Mouse (Mus musculus) layer of hippocampus, postnatal 14 days (tissue): ENCODE data around the gene Ptprg. TPM values are rescaled to one million over a fixed set of nuclear protein-coding genes. Genes with fewer than 3 reads are reported as not detected.
"Not testable (repeated sequence)": the region's sequence is repeated elsewhere in the genome, so short reads cannot be mapped to it uniquely, and the experiment has no call there.

Experiments
- DNase-seq, 2 experiments: peaks; one replicate each; pipeline ENCODE4 v3.0.0; 2021 to 2022; ENCODE audit warnings: low spot score in 2 of 2, mixed read lengths in 1 of 2
- total RNA-seq, 2 experiments: library from RNA; stranded (reverse); gene quantifications; 2 replicates each; pipeline ENCODE4 v1.2.3; 2021

Ptprg gene
- total RNA-seq, 2 experiments from 2014 or later: 165 to 169 TPM

DNA sequence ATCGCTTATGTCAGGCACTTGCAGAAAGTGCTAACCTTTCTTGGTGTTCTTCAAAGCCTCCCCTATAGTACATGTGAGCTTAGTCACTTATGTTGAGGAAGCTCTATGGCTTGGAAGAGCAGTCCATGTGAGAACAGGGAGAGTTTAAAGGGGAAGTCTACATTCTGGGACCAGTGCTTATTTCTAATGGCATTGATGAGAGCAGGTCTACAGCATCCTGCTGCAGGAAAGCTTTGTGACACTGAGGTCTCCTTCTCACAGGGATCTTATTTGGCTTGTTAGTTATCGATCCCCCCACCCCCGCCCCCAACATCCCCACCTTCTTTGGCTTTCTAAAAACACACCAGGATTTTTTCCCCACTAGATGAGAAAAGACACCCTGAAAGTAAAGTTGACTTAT, 635.9 kb downstream of the Ptprg start:
- DNase-seq: no peak

DNA sequence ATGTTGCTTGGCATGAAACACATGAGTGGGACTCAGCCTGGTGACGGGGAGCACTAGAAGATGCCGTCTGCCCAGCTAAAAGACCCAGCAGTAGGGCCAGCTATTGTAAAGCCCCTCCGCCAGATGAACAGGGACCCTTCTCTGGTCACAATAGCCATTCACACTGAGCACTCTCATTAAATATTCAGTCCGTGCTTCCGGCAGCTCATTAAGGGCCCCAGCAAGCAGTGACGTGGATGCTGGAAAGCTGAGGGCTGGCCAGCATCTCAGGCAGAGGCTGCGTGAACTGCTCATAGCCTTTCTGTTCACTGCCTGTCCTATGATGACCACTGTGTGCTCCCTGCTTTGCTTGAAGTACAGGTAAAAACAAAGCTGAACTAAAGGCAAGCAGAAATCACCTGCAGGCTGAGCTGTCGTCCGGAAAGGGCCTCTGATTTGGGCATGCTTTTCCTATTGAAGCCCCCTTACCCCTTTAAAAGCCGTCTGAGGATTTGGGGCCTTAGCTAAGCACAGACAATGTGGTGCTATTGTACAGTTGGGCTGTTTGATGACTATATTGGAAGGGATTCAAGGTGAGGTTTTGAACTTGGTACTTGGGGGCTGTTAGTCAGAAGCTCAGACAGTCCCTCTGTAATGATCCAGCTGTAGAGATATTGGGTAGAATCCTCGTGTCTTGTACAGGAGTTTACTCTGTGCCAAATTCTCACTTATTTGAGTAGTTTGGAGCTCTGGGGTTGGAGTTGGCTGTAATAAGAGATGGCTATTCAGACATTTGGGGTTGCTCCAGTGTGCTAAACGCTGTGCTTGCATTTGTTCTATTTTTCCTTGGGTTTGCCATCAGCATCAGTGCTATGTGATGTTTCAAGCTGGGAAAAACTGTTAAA, 636.6 kb downstream of the Ptprg start:
- DNase-seq: peak in 1 of 2 experiments; percentile 69

DNA sequence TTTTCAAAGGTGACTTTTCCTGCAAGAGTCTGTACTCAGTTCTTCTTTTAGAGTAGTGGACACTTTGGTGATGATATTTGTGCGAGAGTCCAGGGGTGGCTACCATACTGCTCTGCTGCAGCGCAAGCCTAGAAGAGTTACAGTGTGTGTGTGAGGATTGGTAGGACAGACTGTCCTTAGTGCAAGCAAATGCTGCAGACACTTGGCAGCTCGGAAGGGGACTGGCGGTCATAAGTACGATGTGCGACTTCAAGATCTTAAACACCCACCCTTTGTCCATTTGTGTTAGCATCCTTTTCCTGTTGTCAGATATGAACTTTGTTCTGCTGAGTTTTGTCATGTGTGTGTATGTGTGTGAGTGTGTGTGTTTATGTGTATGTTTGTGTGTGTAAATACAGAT, 637.7 kb downstream of the Ptprg start:
- DNase-seq: no peak

DNA sequence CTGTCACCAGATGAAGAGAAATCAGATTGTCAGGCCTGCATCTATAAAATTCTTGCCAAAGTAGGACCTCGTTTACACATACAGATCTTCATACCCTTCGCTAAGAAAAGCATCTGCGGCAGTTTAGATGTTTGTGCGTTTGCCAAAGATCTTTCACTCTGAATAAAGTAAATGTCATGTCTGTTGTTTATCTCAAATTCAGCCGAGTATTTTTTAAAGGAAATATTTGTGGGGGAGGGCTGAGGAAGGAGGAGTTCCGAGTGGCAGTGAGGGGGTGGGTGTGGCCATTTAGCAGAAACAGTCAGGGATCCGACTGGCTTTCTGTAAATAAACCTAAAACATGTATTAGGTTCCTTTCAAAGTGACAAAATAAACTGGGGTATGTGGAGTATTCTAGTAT, 645.4 kb downstream of the Ptprg start:
- DNase-seq: no peak

DNA sequence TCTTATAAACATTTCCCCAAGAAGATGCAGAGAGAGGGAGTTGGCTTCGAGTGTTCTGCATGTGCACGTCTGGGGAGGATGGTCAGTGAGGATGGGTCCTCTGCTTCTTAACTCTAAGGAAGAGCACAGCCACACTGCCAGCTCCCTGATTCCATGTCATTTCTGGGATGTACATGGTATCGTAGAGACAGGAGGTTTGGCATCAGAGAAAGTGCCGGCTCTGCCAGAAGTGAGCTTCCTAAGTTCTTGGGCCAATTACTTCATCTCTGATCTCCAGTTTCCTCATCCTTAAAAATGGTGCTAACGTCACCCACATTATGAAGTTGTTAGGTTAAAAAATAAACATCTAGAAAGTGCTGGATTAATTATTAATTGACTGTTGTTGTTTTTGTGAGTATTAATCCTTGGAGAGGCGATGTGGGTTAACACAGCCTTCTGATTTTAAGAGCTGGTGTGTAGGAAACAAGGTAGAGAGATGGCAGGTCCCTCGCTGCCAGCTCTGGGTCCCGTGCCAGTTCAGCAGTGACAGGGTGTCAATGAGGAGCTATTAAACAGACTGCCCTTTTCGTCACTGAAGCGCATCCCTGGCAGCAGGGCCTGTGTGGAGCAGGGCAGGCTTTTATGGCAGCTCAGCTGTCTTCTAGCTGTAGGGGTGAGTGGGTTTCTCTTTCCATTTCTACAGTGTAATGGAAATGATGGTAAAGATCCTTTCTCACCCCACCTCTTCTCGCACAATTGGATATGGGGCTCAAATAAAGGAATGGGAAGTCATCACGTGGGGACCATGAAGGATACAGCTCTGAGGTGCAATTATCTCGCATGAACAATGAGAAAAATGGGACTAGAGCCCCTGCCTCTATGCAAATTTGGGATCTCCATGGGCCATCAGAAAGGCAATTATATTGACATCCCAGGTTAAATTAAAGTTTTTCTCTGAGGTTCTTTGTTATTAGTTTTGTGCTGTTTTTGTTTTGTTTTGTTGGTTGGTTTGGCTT, 646.9 kb downstream of the Ptprg start:
- DNase-seq: no peak

DNA sequence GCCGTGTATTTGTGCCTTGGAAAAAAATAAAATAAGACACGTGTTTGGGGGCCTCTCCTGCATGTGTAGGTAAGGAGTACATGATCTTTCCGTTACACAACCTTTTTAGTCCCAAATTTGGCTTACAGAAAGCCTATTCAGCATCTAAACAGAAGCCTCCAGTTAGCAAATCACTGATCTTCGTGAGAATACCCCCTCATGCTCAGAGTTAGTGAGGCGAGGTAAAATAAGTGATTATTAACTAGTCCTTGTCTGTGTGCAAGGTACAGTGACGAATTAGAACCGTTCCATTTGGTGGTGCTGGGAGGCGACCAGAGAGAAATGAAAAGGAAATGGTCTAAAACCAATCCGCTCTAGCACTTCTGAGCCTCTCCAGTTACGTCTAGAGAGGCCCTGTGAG, 648.9 kb downstream of the Ptprg start:
- DNase-seq: no peak

DNA sequence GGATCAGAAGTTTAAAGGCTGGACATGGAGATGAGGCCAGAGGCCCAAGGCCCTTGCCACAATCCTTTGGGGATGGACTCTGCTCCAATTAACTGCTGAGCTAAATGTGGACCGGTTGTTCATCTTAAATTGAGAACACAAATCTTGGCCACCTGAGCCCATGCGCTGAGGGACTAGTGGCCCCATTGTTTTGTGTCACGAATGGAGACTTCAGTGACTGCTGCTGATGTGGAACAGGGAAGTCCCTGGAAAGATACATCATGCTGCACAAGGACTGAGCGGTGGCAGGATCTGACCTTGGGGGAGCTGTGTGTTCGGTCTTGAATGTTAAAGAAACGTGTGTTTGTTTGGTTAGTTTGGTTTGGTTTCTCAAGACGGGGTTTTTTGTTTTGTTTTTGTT, 649.7 kb downstream of the Ptprg start:
- DNase-seq: no peak

DNA sequence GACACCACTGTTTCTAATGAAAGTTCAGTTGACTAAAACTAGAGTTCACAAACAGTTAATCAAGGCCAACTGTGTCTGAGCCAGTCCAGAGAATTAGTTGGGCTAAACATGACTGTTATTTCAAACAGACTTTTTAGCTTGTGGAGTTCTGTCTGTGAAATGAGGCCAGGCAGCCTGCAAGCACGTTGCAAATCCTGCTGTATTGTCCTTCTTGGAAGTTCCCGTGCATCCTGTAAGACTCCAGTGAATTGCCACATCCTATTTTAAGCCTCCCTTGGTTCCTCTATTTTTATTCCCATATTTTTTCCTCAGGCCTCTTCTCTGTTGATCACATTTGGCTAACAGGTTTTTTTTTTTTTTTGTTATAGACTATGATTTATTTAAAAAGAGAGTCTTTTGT, 652.8 kb downstream of the Ptprg start:
- no peak for DNase-seq

DNA sequence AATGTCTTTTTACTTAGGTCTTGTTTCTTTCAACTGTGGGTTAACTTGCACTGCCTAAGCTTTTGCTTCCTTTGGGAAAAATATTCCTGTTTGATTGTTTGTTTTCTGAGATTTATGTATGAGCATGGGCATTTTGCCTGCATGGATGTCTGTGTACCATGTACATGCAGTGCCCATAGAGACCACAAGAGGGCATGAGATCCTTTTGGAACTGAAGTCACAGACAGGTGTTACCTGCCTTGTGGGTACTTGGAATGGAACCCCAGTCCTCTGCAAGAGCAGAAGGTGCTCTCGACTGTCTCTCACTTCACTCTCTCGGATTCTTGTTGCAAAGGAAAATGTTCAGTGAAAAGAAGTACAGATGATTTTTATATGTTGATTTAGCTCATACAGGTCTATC, 655.2 kb downstream of the Ptprg start:
- DNase-seq: peak in 1 of 2 experiments; percentile 32

DNA sequence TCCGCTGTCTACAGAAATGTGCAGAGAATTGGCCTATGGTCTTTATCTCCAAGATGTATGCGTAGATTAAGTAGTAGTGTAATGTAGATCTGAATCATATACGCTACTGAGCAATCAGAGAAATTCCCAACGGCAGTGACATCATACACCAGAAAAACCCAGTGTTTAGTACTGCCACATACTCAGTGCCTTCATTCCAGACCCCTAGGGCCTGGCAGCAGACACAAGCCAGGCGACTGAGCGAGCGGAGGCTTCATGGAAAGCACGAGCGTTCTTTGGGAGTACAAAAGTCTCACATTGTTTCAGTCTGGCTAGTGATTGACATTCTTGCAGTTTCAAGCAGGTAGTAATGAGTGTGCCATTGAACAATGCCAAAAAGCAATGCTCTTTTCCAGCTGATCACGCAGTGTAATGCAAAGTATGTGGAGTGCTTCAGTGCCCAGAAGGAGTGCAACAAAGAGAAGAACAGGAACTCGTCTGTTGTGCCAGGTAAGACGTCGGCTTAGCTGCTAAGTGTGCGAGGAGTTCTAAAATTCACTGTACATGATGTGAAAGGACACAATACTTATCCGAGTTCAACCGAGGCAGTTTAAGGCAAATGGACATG, 665.3 kb downstream of the Ptprg start:
- DNase-seq: no peak

DNA sequence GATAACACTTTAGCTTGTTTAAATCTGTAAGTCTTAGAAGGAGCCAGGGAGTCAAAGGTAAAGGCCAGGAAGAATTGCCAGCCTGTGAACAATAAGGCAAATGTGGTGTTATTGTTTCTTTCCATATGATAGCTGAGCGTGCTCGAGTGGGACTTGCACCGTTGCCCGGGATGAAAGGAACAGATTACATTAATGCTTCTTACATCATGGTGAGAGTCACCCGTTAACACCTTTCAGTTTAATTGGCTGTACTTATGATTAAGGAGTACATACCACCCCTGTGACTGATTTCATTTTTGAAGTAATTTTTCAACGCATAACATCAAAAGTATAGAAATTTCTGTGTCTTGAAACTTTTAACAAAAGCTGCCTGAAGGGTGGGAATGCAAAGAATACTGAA, 666.5 kb downstream of the Ptprg start:
- no peak for DNase-seq

DNA sequence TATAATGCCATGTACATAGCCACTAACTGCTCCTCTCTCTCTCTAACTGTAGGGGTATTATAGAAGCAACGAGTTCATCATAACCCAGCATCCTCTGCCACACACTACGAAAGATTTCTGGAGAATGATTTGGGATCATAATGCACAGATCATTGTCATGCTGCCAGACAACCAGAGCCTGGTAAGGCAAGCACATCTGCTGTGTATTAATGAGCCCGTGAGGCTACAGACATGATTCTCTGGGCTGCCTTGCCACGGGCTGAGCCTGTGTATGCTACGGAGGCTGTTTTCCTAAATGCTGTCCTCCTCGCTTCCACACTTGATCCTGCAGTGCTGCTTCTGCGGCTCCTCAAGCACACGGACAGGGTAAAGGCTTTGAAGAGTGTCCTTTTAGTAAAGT, 667.2 kb downstream of the Ptprg start:
- peak in 1 of 2 experiments; percentile 33 for DNase-seq

DNA sequence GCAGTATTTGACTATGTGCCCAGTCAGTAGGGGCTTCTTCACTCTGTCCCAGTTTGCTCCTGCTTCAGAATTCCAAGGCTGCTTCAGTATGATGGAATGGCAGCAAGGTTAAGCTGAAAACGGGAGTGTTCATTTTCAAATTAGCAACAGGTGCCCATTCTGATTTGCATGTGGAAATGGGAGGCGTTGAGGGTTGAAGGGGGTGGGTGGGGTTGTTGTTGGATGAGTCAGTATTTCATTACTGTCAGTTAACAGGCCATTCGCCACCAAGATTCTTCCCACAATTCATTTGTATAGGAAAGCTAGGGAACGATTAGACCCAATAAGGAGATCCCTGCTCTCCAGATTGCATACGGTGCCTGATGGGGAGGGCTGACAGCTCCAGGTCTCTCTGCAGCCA, 668.2 kb downstream of the Ptprg start:
- DNase-seq: no peak

DNA sequence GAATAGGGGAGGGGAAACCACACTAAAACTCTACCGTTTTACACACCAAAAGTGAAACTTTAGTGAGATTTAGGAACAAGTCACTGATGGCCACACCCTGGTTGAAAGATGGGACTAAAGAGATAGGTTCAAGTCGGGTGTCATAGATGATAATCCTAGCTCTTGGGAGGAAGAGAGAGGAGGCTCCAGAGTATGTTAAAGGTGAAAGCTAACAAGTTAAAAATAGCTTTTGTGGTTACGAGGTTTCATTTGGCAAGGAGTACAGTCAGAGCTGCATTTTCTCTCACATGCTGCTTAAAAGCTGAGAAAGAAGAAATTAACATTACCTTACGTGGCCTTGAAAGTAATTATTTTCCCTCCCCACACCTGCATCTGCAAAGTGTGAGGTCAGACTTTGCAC, 690.4 kb downstream of the Ptprg start:
- DNase-seq: no peak

DNA sequence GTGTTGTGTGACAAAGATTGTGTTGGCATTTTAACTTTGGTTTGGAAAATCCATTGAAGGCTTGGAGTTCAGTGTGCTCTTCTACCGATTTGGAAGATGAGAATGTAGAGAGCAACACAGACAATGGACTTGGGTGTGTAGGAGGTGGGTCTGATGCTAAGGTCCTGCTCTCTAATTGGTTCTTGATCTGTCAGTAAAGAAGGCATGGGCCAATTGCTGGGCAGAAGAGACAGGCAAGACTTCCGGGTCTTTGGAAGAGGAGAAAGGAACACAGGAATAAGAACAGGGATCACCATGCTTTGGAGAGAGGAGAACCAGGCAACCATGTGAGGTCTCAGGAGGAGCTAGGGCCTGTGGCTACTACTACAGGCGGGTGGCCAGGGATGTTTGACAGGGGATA, 722.7 kb downstream of the Ptprg start:
- no peak for DNase-seq

DNA sequence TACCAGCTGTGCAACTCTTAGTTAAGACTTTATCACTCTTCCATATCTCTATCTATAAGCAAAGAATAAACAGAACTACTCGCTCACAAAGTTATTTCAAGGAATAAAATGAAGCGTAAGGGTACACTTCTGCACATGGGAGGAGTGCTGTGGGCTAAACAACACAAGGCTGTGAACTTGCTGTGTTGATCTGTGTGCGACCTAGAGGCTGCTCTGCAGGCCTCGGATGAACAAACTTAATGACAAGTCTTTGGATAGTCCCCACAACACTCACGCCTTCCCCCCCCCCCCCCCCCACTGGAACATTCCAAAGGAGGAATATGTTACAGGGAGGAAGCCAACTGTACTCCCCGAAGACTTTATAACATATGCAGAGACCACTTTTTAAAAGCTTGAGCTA, 730.3 kb downstream of the Ptprg start, which contains the start of gene Gm49355:
Gm49355 (plus strand) TSS at position 336 of the 400 bp plus-strand sequence.
- DNase-seq: no peak

DNA sequence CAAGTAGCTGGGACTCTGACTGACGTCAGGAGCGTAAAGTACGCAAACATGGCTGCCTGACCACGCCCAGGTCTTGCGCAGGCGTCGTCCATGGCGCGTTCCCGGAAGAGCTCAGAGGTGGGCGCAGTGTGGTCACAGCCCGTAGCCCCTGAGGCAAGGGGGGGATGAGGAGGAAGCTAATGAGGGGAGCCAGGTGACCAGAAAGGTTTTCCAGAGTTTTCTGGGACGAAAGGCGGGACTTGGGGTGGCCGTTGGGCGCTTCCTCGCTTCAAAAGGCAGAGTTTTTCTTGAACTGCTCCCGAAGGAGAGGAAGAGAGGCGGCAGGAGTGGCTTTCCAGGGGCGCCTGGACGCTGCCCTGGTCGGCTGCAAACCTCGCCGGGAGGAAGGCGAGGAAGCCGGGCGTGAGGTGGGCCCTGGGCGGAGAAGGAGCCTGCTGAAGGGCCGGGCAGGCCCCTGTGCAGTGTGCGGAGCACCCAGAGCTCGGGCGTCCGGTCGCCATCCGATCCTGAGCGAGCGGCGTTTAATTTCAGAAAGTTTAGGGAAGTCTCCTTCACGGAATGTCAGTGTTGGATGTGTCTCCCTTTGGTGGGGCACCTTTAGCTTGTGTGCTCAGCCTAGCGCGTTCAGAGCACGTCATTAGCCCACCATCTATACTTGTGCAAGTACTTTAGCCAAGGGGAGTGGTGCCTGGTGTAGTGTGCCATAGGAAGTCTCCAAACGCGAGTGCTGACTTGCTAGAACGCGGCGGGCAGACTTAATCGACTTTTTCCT, 731.0 kb downstream of the Ptprg start, which contains the start of gene 3830406C13Rik:
3830406C13Rik (plus strand) TSS at position 33 of the 772 bp plus-strand sequence.
- DNase-seq: peak; percentile 80 to 88

DNA sequence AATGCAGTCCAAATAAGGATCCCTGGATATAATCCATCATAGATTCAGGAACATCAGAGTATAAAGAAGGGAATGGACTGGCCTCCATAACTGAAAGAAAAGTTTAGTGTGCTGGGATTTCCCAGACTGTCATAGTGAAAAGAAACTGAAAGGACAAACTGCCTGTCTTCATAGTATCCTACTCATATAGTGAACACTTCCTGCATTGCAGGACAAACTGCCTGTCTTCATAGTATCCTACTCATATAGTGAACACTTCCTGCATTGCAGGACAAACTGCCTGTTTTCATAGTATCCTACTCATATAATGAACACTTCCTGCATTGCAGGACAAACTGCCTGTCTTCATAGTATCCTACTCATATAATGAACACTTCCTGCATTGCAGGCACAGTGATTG, 736.4 kb downstream of the Ptprg start:
- not testable (repeated sequence) for DNase-seq
